Mouse (Mus musculus) CH12.LX (cell line): Measurements from ENCODE around the gene Dqx1.
A peak's percentile ranks its signal among the peaks of the same experiment; 100 is the strongest.

ENCODE experiments used
- CTCF ChIP-seq, 2 experiments: IDR thresholded peaks in 1 of 2; conservative IDR thresholded peaks in 1 of 2; 2 replicates each; pipeline ENCODE4 v1.5.1; 2011 to 2012; ENCODE audit warnings: low read depth in 2 of 2, low read length in 2 of 2, improper control_type of control experiment in 1 of 2, inconsistent platforms in 1 of 2, mild to moderate bottlenecking in 1 of 2, moderate library complexity in 1 of 2
- JUN ChIP-seq: IDR thresholded peaks from 2 replicates; pipeline ENCODE4 v1.6.1; 2011; ENCODE audit warnings: low read depth, mild to moderate bottlenecking, low read length, improper control_type of control experiment, moderate library complexity; ENCODE audit not compliant: insufficient read depth
- KAT2A ChIP-seq: IDR thresholded peaks from 2 replicates; pipeline ENCODE4 v1.6.1; 2012; ENCODE audit warnings: low read length, improper control_type of control experiment, inconsistent platforms; ENCODE audit not compliant: insufficient replicate concordance
- MAZ ChIP-seq: IDR thresholded peaks from 2 replicates; pipeline ENCODE4 v1.6.1; 2012; ENCODE audit warnings: low read depth, mild to moderate bottlenecking, inconsistent platforms, low read length, improper control_type of control experiment, moderate library complexity
- POLR2AphosphoS2 ChIP-seq: IDR thresholded peaks from 2 replicates; pipeline ENCODE4 v1.6.1; 2011; ENCODE audit warnings: low read depth, low read length, improper control_type of control experiment
- ZMIZ1 ChIP-seq: IDR thresholded peaks from 2 replicates; pipeline ENCODE4 v1.6.1; 2012; ENCODE audit warnings: low read depth, mild to moderate bottlenecking, inconsistent platforms, low read length, improper control_type of control experiment

GRCm38 (mm10) chr6:83054871-83055431, 2.7 kb upstream of the Dqx1 start, which contains the start of gene Htra2:
- TF ChIP-seq CTCF (conservative IDR thresholded peaks at IDR 0.05 in 1 of 2, IDR thresholded peaks at IDR 0.05 in 1 of 2; ENCODE audit: low read depth in 2 of 2, low read length in 2 of 2) (peak in 1 of 2 experiments; percentile 63; a peak in 2 of 4 replicates), ZMIZ1 (no peak), MAZ (no peak), JUN (no peak), KAT2A (no peak), POLR2AphosphoS2 (no peak)
